ENCODE assay signal across 18 mouse cellular contexts in the genomic region with DNA sequence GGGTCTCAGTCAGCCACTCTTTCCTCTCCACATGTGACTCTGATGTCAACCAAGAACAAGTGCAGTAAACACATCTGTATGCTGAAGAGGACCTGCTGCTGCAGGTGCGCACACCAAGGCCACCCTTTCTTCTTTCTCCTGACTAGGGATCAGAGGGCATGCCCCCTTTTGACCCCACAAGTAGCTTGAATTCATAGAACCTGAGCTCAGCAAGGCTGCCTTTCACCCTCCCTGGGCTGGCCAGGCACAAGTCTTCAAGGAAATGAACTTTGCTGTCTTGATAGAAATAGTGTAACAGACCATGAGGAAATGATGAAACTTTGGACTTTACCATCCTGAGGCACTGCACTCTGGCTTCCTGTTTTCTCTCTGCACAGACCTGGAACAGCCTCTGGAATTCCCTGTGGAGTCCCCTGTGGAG. TPM values are rescaled to one million over a fixed set of nuclear protein-coding genes. Genes with fewer than 3 reads are reported as not detected.
DNase-seq lines count a peak whose midpoint lies in the region; ATAC-seq lines count a peak whose summit lies in the region.
"Had no signal": no experiment of that assay in that cellular context is flagged by ENCODE, and none has a peak within 500 bp of the region (broad histone marks: within the 10 kb centered on the region; RNA-seq: fewer than 3 reads in every experiment).

No protein-coding gene starts in this region.

- H3K4me2 ChIP-seq in midbrain, embryonic 11.5 days: no peak overlapping the region
- H3K4me2 ChIP-seq: embryonic facial prominence, embryonic 13.5 days; forebrain, embryonic 12.5 days; heart, embryonic 12.5 days; limb, embryonic 12.5 days; lung, embryonic 15.5 days had no signal

- H3K9ac ChIP-seq in midbrain, embryonic 11.5 days (ENCODE audit: low read length): no peak overlapping the region
- H3K9ac ChIP-seq: embryonic facial prominence, embryonic 13.5 days; forebrain, embryonic 12.5 days; heart, embryonic 12.5 days; limb, embryonic 12.5 days; lung, embryonic 15.5 days had no signal

- H3K27me3 ChIP-seq in midbrain, embryonic 11.5 days (ENCODE audit: control insufficient read depth, insufficient read depth, low read length): no peaks in the 10 kb centered on the region
- H3K27me3 ChIP-seq: embryonic facial prominence, embryonic 13.5 days; forebrain, embryonic 12.5 days; heart, embryonic 12.5 days; limb, embryonic 12.5 days; lung, embryonic 15.5 days had no signal

- H3K9me3 ChIP-seq in midbrain, embryonic 11.5 days (ENCODE audit: control insufficient read depth, low read length): no peaks in the 10 kb centered on the region
- H3K9me3 ChIP-seq: embryonic facial prominence, embryonic 13.5 days; forebrain, embryonic 12.5 days; heart, embryonic 12.5 days; limb, embryonic 12.5 days; lung, embryonic 15.5 days had no signal

- no peak overlapping the region for H3K4me3 ChIP-seq in midbrain, embryonic 11.5 days (ENCODE audit: low read depth, low read length)
- H3K4me3 ChIP-seq: embryonic facial prominence, embryonic 13.5 days; forebrain, embryonic 12.5 days; heart, embryonic 12.5 days; limb, embryonic 12.5 days; lung, embryonic 15.5 days; myocyte had no signal

- 75% methylated on average over 1 of the region's 1 CpGs for WGBS in midbrain, embryonic 11.5 days

- intact Hi-C loops in gastrocnemius, postnatal 36 days (cut with DNase I): no loop called here
- intact Hi-C loops in left cerebral cortex, postnatal 14 days (cut with DNase I): no loop called here

- H3K27ac ChIP-seq in midbrain, embryonic 11.5 days (ENCODE audit: low read depth, low read length): no peak overlapping the region
- H3K27ac ChIP-seq: embryonic facial prominence, embryonic 13.5 days; forebrain, embryonic 12.5 days; limb, embryonic 12.5 days; lung, embryonic 15.5 days had no signal

- DNase-seq in cerebellum, postnatal 10 days: peak; percentile 34 to 39
- peak; percentile 18 for DNase-seq in thymus, postnatal 4 days
- DNase-seq in thymus, postnatal 14 days: no peak
- DNase-seq in kidney, postnatal 10 days: peak; percentile 56
- no peak for DNase-seq in gastrocnemius, postnatal 36 days
- no peak for DNase-seq in left cerebral cortex, postnatal 14 days (ENCODE audit: low spot score in 2 of 2)
- no peak for DNase-seq in midbrain, embryonic 11.5 days (ENCODE audit: low spot score, missing footprints)
- DNase-seq: adrenal gland, adult 2 months; cerebellum, postnatal 25 days; heart, postnatal 4 days; right cerebral cortex, adult 18-20 months had no signal

- no peaks in the 10 kb centered on the region for H3K4me1 ChIP-seq in midbrain, embryonic 11.5 days (ENCODE audit: control insufficient read depth, insufficient read depth, low read length)
- H3K4me1 ChIP-seq: embryonic facial prominence, embryonic 13.5 days; forebrain, embryonic 12.5 days; heart, embryonic 12.5 days; limb, embryonic 12.5 days; lung, embryonic 15.5 days had no signal

- no peaks in the 10 kb centered on the region for H3K36me3 ChIP-seq in midbrain, embryonic 11.5 days (ENCODE audit: control insufficient read depth, insufficient read depth, low read length)
- H3K36me3 ChIP-seq: embryonic facial prominence, embryonic 13.5 days; forebrain, embryonic 12.5 days; heart, embryonic 12.5 days; limb, embryonic 12.5 days; lung, embryonic 15.5 days had no signal

- ATAC-seq in cerebellum, adult (ENCODE audit: insufficient number of reproducible peaks, low FRiP score, low TSS enrichment): no peak
- no peak for ATAC-seq in midbrain, embryonic 11.5 days (ENCODE audit: low FRiP score)

RNA-seq across cellular contexts. Expression of gene Aoah, which starts 7.1 kb away (rescaled TPM):
- total RNA-seq in gastrocnemius, postnatal 36 days (2021): under 1 TPM; 0.31 to 0.64 TPM
- total RNA-seq in left cerebral cortex, postnatal 14 days (2021): under 1 TPM in 1 of 2 experiments, not detected in 1; 0.17 TPM
- polyA plus RNA-seq in midbrain, embryonic 11.5 days (2014; fragmentation: Nextera tagmentation; extraction: Ambion mirVana): 0.87 and 1.1 TPM in 2 replicates
- polyA plus RNA-seq: myocyte had no signal

Comparison
In these comparisons a context has a peak if more than half of its experiments do, and no peak if none do; other contexts are left out.
1. DNase-seq: peak in cerebellum, postnatal 10 days (2 of 2), thymus, postnatal 4 days (single experiment) and kidney, postnatal 10 days (single experiment); none in thymus, postnatal 14 days (single experiment), gastrocnemius, postnatal 36 days (0 of 2), left cerebral cortex, postnatal 14 days (0 of 2) and midbrain, embryonic 11.5 days (single experiment).